Mouse (Mus musculus): ENCODE measurements around the gene Pycr1. TPM values are rescaled to one million over a fixed set of nuclear protein-coding genes. Genes with fewer than 3 reads are reported as not detected.

Pycr1 gene
- total and polyA plus RNA-seq, 3 experiments = 21.0 to 75.3 (median 32.3) TPM

- TF ChIP-seq CTCF (conservative IDR thresholded peaks at IDR 0.05 in 1 of 2, IDR thresholded peaks at IDR 0.05 in 1 of 2; ENCODE audit: low read depth in 2 of 2, low read length in 2 of 2) = no peak
- TF ChIP-seq MEF2A (IDR thresholded peaks at IDR 0.05; ENCODE audit: borderline replicate concordance, low read depth, low read length) = no peak
- no peak for TF ChIP-seq SMC3 (IDR thresholded peaks at IDR 0.05; ENCODE audit: low read depth, low read length)
- TF ChIP-seq IRF4 (IDR thresholded peaks at IDR 0.05; ENCODE audit: low read depth, low read length) = no peak
- TF ChIP-seq MAZ (IDR thresholded peaks at IDR 0.05; ENCODE audit: low read depth, low read length) = no peak
- no peak for TF ChIP-seq POLR2A (IDR thresholded peaks at IDR 0.05; ENCODE audit: low read depth, low read length)
- no peak for TF ChIP-seq USF2 (conservative IDR thresholded peaks at IDR 0.05; ENCODE audit: low read depth, low read length)
- TF ChIP-seq NRF1 (IDR thresholded peaks at IDR 0.05; ENCODE audit: low read depth, low read length) = no peak
- no peak for TF ChIP-seq JUND (conservative IDR thresholded peaks at IDR 0.05; ENCODE audit: low read depth, low read length)
- TF ChIP-seq MXI1 (IDR thresholded peaks at IDR 0.05; ENCODE audit: low read depth, low read length) = no peak
- no peak for TF ChIP-seq ZNF384 (IDR thresholded peaks at IDR 0.05; ENCODE audit: low read depth, low read length)
- TF ChIP-seq HCFC1 (IDR thresholded peaks at IDR 0.05; ENCODE audit: low read depth, low read length) = no peak
- no peak for TF ChIP-seq ZKSCAN1 (IDR thresholded peaks at IDR 0.05; ENCODE audit: borderline replicate concordance, low read depth, low read length)
- TF ChIP-seq TCF12 (IDR thresholded peaks at IDR 0.05; ENCODE audit: low read depth, low read length) = no peak
- TF ChIP-seq NELFE (IDR thresholded peaks at IDR 0.05; ENCODE audit: low read depth, low read length) = no peak
- H3K9me3 ChIP-seq (replicated peaks; ENCODE audit: low read length) = peaks cover 7% of the 10 kb centered on the region
- no peak overlapping the region for H3K4me3 ChIP-seq (replicated peaks in 1 of 3; ENCODE audit: low read depth in 2 of 3, low read length in 2 of 3, poor library complexity in 1 of 3)
- no peak for DNase-seq (ENCODE audit: extremely low read depth)
- H3K79me2 ChIP-seq (replicated peaks; ENCODE audit: control insufficient read depth, extremely low read depth, insufficient read depth, poor library complexity, severe bottlenecking) = no peaks in the 10 kb centered on the region
- H3K27ac ChIP-seq (ENCODE audit: insufficient read depth, low read depth) = no peak overlapping the region
- H3K4me2 ChIP-seq (ENCODE audit: insufficient read depth, low read depth, poor library complexity, severe bottlenecking) = no peak overlapping the region
- in situ Hi-C loops (cut with MboI; ENCODE audit: low pct_ligation_motif_present, low pct_unique_long_range_greater_than_20kb, low sequenced_read_pairs) (no loop called here), dilution Hi-C loops (cut with MboI; ENCODE audit: extremely low pct_ligation_motif_present, extremely low pct_unique_long_range_greater_than_20kb, low sequenced_read_pairs) (no loop called here)
- H3K9ac ChIP-seq (ENCODE audit: insufficient read depth, low read depth) = no peak overlapping the region
- H3K27me3 ChIP-seq (replicated peaks) = peaks cover 74% of the 10 kb centered on the region
- H3K36me3 ChIP-seq (replicated peaks in 1 of 2; ENCODE audit: control insufficient read depth in 1 of 2, insufficient read depth in 1 of 2, low read length in 1 of 2) = no peaks in the 10 kb centered on the region
- H3K4me1 ChIP-seq (ENCODE audit: control insufficient read depth in 1 of 2, insufficient read depth in 2 of 2) = peaks cover 0 to 10% of the 10 kb centered on the region in 2 experiments; a peak in 2 of 4 replicates
Observed at GRCm38 (mm10) chr11:120660301-120661075, 16.9 kb upstream of the Pycr1 start.

- Histone ChIP-seq H3K9ac (ENCODE audit: insufficient read depth, low read depth) (no peak overlapping the region), H3K27me3 (replicated peaks) (peaks cover 71% of the 10 kb centered on the region), H3K27ac (ENCODE audit: insufficient read depth, low read depth) (no peak overlapping the region), H3K79me2 (replicated peaks; ENCODE audit: control insufficient read depth, extremely low read depth, insufficient read depth, poor library complexity, severe bottlenecking) (no peaks in the 10 kb centered on the region), H3K36me3 (replicated peaks in 1 of 2; ENCODE audit: control insufficient read depth in 1 of 2, insufficient read depth in 1 of 2, low read length in 1 of 2) (no peaks in the 10 kb centered on the region), H3K4me2 (ENCODE audit: insufficient read depth, low read depth, poor library complexity, severe bottlenecking) (no peak overlapping the region), H3K4me3 (replicated peaks in 1 of 3; ENCODE audit: low read depth in 2 of 3, low read length in 2 of 3, poor library complexity in 1 of 3) (no peak overlapping the region), H3K9me3 (replicated peaks; ENCODE audit: low read length) (peaks cover 7% of the 10 kb centered on the region), H3K4me1 (ENCODE audit: control insufficient read depth in 1 of 2, insufficient read depth in 2 of 2) (peaks cover 0 to 10% of the 10 kb centered on the region in 2 experiments; a peak in 2 of 4 replicates)
- in situ Hi-C loops (cut with MboI; ENCODE audit: low pct_ligation_motif_present, low pct_unique_long_range_greater_than_20kb, low sequenced_read_pairs) (no loop called here), dilution Hi-C loops (cut with MboI; ENCODE audit: extremely low pct_ligation_motif_present, extremely low pct_unique_long_range_greater_than_20kb, low sequenced_read_pairs) (no loop called here)
- no peak for DNase-seq (ENCODE audit: extremely low read depth)
- TF ChIP-seq ZKSCAN1 (IDR thresholded peaks at IDR 0.05; ENCODE audit: borderline replicate concordance, low read depth, low read length) = no peak
- no peak for TF ChIP-seq ZC3H11A (IDR thresholded peaks at IDR 0.05; ENCODE audit: low read depth, low read length)
- TF ChIP-seq SIN3A (IDR thresholded peaks at IDR 0.05; ENCODE audit: low read length) = no peak
- no peak for TF ChIP-seq USF1 (IDR thresholded peaks at IDR 0.05; ENCODE audit: low read depth, low read length)
- TF ChIP-seq RCOR1 (conservative IDR thresholded peaks at IDR 0.05; ENCODE audit: low read depth, low read length) = no peak
- no peak for TF ChIP-seq EP300 (IDR thresholded peaks at IDR 0.05; ENCODE audit: low read length)
- TF ChIP-seq ZNF384 (IDR thresholded peaks at IDR 0.05; ENCODE audit: low read depth, low read length) = no peak
- TF ChIP-seq E2F4 (IDR thresholded peaks at IDR 0.05; ENCODE audit: insufficient replicate concordance, low read depth, low read length) = no peak
- TF ChIP-seq CTCF (conservative IDR thresholded peaks at IDR 0.05 in 1 of 2, IDR thresholded peaks at IDR 0.05 in 1 of 2; ENCODE audit: low read depth in 2 of 2, low read length in 2 of 2) = no peak
- TF ChIP-seq JUN (IDR thresholded peaks at IDR 0.05; ENCODE audit: insufficient read depth, low read depth, low read length) = no peak
- no peak for TF ChIP-seq JUND (conservative IDR thresholded peaks at IDR 0.05; ENCODE audit: low read depth, low read length)
- TF ChIP-seq RAD21 (IDR thresholded peaks at IDR 0.05; ENCODE audit: low read depth, low read length) = no peak
- TF ChIP-seq IRF4 (IDR thresholded peaks at IDR 0.05; ENCODE audit: low read depth, low read length) = no peak
- TF ChIP-seq MAFK (IDR thresholded peaks at IDR 0.05; ENCODE audit: insufficient replicate concordance, low read length) = no peak
Observed at GRCm38 (mm10) chr11:120659509-120660300, 16.1 kb upstream of the Pycr1 start.
